Mouse (Mus musculus) retina, postnatal 1 day (tissue): Measurements from ENCODE around the gene Pex11b.
"Not testable (repeated sequence)": the region's sequence is repeated elsewhere in the genome, so short reads cannot be mapped to it uniquely, and the experiment has no call there.

Experiments used
- DNase-seq: peaks from one replicate; pipeline ENCODE4 v3.0.0-alpha.2; 2012

Pex11b gene

DNA sequence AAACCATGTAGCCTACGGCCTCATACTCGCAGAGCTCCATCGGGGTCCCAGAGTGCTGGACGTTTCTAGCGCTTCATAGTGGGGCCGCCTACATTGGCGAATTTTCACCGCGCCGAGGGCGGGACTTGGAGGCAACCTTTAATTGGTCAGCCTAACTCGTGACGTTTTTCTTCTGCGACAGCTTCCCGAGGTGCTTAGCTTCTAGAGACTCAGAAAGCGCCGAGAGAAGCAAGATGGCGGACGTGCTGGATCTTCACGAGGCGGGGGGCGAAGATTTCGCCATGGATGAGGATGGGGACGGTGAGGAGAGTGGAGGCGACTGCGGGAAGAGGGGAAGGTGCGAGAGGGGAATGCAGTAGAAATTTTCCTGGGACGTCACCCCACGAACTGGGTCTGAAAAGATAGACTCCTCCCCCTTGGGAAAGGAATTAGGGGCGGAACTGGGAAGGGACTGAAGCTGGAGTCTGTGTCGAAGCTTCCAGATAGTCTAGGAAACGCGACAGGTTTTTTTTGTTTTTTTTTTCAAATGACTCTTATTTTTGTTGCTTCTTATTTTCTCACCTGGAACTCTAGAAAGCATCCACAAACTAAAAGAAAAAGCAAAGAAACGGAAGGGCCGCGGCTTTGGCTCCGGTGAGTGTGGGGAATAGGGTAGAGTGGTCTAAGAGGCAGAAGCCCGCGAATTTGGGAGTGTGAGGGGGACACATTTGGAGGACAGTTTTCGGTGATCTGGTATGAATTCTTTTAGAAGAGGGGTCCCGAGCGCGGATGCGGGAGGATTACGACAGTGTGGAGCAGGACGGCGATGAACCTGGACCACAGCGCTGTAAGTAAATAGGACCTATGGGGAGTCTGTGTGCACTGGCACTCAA lies 5.2 kb upstream of the Pex11b start, which contains the start of gene Rbm8a:
Rbm8a (plus strand) TSS at position 205 of the 872 bp plus-strand sequence.
- peak; percentile 100 for DNase-seq

DNA sequence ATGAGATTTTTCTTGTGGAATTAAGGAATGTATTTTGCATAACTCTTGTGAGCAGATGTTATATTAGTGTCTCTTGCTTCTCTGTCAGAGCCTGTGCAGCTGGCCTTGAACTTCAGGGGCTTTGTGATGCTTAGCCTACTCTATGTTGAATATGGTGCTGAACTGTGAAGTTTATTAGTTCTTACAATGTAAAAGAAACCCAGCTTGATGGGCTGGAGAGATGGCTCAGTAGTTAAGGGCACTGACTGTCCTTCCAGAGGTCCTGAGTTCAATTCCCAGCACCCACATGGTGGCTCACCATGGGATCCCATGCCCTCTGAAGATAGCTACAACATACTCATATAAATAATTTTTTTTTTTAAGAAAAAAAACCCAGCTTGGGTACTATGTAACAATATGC lies 3.1 kb upstream of the Pex11b start:
- DNase-seq = no peak

DNA sequence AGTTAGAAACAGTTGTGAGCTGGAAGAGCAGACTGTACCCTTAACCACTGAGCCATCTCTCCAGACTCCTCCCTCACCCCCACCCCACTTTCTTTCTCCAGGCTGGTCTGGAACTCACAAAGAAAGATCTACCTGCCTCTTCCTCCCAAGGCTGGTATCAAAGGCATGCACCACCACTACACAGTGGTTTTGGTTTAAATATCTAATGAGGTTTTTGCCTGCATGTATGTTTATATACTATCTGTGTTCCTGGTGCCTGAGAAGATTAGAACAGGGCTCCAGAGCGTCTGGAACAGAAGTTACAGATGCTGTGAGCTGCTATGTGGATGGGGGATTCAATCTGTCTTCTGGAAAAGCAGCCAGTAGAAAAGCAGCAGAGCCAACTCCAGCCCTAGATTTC lies 1.2 kb upstream of the Pex11b start:
- DNase-seq = no peak

DNA sequence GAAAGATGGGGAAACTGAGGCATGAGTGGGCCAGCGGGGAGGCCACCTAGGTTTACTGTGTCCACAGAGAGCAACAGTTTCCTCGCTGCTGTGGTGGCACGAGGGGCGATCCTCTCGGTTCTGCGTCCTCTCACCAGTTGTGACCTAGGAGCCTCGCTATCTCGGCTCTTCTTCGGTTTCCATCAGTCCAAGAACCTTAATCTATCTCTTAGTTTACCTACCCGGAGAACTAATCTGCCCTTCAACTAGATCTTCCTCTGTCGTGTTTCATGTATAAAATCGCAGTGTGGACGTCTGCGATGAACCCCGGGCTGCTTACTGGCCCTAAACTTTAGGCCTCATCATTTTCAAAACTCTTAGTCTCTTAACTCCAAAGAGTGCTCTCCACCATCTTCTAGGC lies 730 bp downstream of the Pex11b start:
- DNase-seq = no peak

DNA sequence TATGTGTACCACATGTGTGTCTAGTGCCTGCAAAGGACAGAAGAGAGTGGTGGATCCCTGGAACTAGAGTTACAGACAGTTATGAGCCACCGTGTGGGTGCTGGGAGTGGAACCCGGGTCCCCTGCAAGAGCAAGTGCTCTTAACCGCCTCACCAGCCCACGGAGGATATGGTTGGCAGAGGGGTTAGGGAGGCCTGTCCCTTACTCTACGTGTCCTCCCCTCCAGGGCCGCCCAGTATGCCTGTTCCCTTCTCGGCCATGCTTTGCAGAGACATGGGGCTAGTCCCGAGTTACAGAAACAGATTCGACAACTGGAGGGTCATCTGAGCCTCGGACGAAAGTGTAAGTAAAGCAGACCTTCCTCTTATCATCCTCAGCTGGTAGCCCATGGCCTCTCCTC lies 1.3 kb downstream of the Pex11b start:
- no peak for DNase-seq

DNA sequence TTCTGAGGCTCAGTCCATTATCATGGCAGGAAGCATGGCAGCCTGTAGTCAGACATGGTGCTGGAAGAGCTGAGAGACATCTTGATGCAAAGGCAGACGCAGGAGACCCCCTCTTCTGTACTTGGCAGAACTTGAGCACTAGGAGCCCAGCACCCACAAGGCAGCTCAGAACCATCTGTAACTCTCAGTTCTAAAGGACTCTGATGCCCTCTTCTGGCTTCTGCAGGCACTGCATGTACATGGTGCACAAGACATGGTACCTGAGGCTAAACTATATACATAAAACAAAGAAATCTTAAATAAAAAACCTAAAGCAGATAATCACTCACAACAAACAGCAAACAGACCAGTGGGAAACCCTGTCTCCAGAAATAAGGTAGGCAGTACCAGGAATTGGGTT lies 4.0 kb downstream of the Pex11b start:
- peak; percentile 60 for DNase-seq

DNA sequence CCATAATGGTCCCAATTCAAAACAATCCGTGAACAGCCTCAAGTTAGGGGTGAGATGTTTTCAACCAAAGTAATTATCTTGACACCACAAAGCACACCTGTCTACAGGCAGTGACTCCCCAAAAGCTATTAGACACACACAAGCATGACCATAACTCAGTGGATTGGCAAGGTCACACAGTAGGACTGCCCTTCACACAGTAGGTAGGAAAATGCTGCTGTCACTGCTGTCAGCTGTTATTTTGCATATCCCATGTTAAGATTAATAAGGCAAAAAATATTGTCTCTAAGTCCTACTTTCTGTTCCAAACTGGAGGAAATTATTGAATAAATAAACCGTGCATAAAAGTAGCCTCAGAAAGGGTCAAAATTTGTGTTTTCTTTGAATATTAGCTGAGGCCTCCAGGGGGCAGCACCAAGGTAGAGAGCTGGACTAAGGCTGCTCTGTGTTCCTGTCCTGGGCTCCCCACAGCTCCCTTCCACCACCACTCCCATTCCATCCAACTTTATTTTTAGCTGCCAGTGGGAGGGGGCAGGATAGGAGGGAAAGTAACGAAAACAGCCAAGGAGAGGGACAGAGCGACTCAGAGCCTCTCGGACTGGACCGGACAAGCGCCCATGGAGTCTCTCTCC lies 10.0 kb downstream of the Pex11b start, which contains the start of gene Itga10:
Itga10 (plus strand) TSS at position 567 of the 632 bp plus-strand sequence.
- DNase-seq = peak; percentile 45

DNA sequence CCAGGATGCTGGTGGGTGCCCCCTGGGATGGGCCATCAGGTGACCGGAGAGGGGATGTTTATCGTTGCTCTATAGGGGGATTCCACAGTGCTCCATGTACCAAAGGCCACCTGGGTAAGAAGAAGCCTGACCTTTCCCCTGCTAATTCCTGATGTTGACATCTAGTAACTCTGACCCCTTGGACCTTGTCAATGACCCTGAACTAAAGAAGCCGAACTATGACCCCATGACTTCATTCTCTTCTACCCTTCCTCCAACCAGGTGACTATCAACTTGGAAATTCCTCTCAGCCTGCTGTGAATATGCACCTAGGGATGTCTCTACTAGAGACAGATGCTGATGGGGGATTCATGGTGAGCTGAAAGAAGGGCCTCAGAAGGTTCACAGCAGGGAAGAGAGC lies 12.2 kb downstream of the Pex11b start:
- no peak for DNase-seq

DNA sequence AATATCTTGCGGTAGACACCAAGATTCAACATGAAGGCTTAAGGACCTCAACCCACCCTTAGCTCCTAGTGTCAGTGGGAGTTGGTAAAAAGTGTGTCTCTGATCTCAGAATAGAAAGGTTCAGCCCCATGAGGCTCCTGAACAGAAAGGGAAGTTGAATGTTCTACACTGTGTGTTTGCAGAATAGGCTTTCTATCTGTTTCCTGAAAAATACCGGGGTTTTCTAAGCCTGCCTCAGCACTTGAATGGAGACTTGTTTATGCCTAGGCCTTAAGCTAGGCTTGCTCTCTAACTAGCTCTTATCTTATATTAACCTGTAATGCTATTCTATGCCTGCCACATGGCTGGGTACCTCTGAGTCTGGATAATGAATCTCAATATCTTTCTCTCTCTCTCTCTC lies 25.7 kb downstream of the Pex11b start:
- DNase-seq = no peak

DNA sequence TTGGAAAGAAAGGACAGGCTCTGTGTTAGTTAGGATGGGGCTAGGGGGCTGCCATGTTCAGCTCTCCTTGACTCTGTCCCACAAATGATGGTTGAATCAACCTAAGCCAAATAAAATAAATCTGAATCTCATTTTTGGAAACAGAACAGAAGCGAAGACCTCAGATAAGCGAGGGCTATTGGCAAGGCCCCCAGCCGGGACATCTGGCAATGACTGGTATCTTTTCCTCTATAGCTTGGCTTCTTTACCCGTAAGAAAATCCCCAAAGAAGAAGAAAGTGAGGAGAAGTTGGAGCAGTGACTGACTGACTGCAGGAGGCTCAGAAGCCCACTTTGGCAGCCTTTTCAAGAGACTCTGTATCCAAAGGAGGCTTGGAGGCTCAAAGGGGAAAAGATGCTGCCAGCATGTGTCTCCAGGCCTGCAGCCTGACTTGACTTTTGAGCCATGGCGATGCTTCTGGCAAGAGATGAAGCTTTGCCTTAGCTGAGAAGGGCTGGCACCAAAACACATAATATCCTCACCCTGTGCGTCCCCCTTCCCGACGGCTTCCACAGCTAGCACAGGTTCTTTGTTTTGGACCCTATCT lies 27.6 kb downstream of the Pex11b start:
- no peak for DNase-seq

DNA sequence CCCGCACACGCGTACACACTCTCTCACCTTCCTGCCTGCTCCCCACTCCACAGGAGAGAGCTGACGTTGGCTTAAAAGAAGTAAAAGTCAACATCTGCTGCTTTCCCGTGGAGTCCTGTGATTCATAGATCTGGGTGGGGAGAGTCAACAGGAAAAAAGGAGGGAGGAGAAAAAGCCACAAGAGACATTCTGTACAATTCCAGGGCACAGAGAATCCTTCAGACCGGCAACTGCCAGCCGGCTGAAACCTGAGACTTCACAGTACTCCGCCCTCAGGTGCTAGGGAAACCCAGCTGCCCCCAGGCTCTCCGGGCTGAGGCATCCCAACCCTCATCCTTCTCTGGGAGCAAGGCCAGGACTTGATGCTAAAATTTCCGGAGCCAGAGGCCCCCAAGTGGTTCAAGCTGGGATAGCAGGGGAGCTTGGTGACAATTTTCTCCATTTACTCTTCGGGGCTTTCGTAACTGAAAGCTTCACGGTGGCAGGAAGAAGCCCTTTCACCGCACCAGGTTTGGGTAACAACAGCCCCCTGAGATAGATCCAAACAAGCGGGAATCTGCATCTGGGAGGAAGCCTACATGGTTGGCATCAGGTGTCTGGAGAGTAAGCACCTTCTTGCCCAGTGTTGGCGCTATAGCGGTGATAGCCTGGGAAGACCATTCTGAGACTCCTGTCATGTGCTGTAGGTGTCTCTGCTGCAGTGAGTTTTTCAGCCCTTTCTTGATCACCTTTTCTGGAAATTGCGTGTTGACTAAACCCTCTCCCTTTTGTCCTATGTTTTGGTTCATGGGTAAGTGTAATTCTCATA lies 28.5 kb downstream of the Pex11b start:
- DNase-seq = peak; percentile 90

DNA sequence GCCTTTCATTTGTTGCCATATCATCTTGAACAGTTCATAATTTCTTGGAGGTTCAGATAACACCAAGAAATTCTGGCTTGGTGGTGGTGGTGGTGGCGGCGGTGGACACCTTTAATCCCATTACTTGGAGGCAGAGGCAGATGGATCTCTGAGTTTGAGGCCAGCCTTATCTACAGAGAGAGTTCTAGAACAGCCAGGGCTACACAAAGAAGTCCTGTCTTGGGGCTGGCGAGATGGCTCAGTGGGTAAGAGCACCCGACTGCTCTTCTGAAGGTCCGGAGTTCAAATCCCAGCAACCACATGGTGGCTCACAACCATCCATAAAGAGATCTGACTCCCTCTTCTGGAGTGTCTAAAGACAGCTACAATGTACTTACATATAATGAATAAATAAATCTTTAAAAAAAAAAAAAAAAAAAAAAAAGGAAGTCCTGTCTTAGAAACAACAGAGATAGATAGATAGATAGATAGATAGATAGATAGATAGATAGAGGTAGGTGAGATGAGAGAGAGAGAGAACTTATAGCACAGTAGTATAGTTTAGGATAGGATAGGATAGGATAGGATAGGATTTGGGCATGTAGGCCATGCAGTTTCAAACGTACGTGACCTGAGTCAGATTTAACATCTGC lies 30.7 kb downstream of the Pex11b start:
- not testable (repeated sequence) for DNase-seq

DNA sequence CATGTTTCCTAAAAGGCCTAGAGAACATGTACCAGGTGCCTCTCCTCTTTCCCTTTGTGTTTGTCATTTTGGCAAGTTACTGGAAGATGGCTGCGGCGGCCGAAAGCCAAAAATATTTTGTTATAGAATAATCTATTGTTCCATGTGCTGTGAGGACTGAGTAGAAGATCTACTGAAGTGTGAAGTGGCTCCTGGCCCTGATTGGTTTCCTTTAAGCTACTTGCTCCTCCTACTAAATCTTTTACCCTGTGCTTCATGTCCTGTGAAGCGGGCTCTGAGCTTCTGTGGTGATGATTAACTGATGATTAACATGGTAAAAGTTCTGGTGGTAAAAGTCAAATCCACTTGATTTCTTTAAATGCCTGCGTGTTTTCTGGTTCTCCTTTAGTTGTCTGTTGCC lies 31.7 kb downstream of the Pex11b start:
- no peak for DNase-seq

DNA sequence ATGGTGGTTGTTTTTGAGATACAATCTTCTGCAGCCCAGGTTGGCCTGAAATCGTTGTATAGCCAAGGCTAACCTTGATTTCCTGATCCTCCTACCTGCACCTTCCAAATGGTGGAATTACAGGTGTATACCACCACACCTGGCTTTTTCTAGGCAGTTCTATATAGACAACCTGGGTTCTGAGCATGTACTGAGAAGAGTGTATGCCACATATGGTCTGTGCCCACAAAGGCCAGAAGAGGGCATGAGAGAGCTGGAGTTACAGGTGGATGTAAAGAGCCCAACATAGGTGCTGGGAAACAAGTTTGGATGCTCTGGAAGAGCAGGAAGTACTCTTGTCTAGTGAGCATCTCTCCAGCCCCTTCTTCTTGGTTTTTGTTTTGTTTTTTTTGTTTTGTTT lies 32.1 kb downstream of the Pex11b start:
- DNase-seq = peak; percentile 51

DNA sequence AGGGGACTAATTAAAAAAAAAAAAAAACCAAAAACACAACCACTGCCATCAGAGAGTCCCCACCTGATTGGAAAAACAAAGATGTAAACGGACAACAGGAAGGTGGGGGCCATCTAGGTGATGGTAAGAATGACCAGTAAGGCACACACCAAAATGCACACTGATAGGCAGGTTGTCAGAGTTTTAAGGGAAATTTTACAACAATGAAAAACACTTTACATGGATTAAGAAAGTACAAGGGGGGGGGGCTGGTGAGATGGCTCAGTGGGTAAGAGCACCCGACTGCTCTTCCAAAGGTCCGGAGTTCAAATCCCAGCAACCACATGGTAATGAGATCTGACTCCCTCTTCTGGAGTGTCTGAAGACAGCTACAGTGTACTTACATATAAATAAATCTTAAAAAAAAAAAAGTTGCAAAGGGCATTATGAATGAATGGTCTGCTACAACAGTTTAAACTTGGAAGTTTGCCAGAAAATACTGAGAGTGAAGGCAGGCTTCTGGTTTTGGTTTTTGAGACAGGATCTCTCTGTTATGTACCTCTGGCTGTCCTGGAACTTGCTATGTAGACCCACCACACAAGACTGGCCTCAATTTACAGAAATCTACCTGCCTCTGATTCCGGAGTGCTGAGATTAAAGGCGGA lies 33.4 kb downstream of the Pex11b start:
- DNase-seq = no peak

DNA sequence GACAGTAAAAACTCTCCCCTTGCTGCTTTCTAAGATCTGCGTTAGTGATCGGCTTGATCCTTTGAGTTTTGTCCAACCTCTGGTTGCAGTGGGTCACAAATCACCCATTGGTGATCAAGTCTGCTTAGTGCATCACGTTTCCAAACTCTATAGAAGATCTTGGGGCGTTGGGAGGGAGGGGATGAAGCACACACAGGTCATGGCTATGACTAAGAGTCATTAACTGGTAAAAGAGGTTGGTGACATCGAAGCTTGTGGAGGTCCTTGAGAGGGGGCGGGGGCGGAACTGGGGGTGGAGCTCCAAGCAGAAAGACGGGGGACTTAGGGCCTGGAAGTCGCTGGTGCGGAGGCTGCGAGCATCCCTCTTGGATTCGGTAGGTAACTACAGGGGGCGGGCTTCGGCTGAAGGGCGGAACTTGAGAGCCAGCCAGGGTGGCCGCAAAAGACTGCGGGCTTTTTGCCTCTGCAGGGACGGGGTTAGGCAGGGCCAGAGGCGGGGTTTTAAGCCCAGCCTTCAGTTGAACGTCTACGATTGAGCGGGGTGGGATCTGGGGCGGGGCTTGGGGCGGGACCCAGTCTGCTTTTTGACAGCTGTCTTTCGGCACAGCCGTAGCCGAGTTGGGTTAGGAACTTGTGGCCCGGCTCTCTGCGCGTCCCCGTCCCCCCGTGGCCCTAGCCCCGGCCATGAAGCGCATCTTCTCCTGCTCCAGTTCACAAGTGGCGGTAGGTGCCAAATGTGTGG lies 34.7 kb downstream of the Pex11b start, which contains the start of gene Ankrd35:
Ankrd35 (plus strand) TSS at position 405 of the 742 bp plus-strand sequence.
- peak; percentile 89 for DNase-seq

DNA sequence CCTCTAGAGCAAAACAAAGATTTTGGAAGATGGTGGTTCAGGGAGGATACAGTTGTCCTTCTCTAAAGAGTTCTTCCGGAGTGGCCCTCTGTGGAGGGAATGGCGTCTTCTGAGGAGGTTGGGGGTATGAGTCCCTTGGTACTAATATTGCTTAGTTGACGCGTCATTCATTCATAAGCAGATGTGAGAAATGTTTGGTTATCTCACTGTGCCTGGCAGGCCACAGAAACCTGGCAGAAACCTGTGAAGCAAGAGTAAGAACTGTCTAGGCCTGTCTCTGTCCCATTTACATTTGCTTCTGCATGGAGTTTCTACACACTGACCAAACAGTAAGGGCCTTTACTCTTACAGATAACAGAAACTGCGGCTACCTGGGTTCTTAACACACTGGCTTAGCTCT lies 36.3 kb downstream of the Pex11b start:
- no peak for DNase-seq

DNA sequence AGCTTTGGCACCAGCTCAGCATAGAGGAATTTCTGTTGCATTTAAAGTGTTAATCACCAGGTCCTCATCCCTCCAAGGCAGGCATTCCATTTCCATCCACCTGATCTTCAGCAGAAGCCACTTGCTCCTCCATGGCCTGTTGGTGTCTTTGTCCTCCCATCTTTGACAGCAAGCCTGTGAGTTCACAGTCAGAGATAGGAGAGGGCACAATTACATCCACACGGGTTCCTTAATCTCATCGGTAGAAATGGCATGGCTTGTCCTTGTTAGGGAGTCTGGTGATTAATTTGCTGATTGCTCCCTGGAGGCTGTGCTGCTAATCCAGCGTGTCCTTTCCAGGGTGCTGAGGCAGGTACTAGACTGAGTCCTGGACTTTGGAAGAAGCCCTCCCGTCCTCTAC lies 38.3 kb downstream of the Pex11b start:
- no peak for DNase-seq

DNA sequence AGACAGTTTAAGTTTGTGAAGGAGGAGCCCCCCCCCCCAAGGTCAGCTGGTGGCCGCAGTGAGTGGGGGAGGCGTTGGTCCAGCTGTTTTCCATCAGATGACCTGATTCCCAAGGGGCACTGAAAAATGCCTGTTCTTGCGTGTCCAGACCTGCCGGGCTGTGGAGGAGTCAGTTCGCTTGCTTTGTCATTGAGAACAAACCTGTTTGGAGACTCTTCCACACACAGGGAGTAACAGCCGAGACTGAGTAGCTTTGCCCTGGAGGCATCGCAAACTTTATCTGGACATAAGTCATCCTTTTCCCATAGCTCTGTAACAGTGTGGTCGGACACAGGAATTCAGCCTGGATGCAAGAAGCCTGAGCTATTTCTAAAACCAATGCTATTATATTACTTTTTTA lies 39.3 kb downstream of the Pex11b start:
- no peak for DNase-seq

DNA sequence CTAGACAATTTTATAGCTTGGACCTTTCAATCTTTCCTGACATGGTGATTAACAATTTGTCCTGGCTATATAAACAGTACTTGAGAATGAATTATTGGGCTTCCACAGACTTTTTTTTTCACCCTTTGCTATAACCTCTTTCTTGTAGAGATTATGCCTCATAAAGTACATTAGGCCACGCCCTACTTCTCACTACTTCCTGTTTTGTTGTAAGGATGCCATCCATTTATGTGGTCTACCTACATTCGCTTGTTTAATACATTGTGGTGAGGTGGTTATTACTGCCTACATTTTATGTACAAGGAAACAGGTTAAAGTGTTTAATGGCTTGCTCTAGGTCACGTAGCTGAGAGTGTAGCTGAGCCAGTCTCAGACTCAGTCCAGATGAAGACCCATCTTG lies 40.0 kb downstream of the Pex11b start:
- no peak for DNase-seq

DNA sequence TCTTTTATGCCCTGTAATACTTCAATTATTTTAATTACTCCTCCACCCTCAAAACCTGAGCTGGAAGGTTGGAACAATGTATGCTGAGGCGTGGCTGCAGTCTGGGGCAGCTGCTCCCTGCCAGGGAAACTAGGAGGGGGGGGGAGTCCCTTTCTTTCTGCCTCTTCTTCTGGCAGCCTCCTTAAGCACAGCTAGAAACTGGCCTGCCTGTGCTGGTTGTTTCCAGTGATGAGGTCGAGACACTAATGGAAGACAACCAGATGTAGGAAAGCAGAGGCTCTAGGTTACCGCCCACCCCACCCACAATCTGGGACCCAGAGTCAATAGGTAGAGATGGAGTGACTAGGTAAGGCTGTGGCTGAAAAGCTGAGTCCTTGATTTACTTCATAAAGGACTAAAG lies 40.5 kb downstream of the Pex11b start:
- DNase-seq = no peak
